Mouse (Mus musculus) forebrain, embryonic 12.5 days (tissue): ENCODE measurements around the gene Slc36a4. TPM values are rescaled to one million over a fixed set of nuclear protein-coding genes. Genes with fewer than 3 reads are reported as not detected.

Source experiments
- ATAC-seq: fragments of 200-750 bp; cut with Nextera tagmentation; 2 replicates; pipeline ENCODE4 v1.8.0; 2017; ENCODE audit warnings: moderate TSS enrichment; ENCODE audit not compliant: low FRiP score
- H3K27ac ChIP-seq: fragments of 300-500 bp; sonication (generic); 2 replicates; pipeline ENCODE4 v1.5.1; 2016; ENCODE audit warnings: mild to moderate bottlenecking
- H3K27me3 ChIP-seq: fragments of 300-500 bp; sonication (generic); 2 replicates; pipeline ENCODE4 v1.6.1; 2016; ENCODE audit warnings: mild to moderate bottlenecking
- H3K36me3 ChIP-seq: fragments of 300-500 bp; sonication (generic); replicated peaks from 2 replicates; pipeline ENCODE4 v1.6.1; 2016; ENCODE audit warnings: mild to moderate bottlenecking
- H3K4me1 ChIP-seq: fragments of 300-500 bp; sonication (generic); 2 replicates; pipeline ENCODE4 v1.6.1; 2016
- H3K4me2 ChIP-seq: fragments of 300-500 bp; sonication (generic); 2 replicates; pipeline ENCODE4 v1.6.1; 2016; ENCODE audit warnings: mild to moderate bottlenecking, moderate library complexity
- H3K4me3 ChIP-seq: fragments of 300-500 bp; sonication (generic); replicated peaks from 2 replicates; pipeline ENCODE4 v1.5.1; 2016; ENCODE audit warnings: mild to moderate bottlenecking
- H3K9ac ChIP-seq: fragments of 300-500 bp; sonication (generic); 2 replicates; pipeline ENCODE4 v1.6.1; 2016; ENCODE audit warnings: mild to moderate bottlenecking
- H3K9me3 ChIP-seq: fragments of 300-500 bp; sonication (generic); 2 replicates; pipeline ENCODE4 v1.6.1; 2016
- WGBS: fragments of 180-500 bp; shearing (Covaris S2); methylation state at CpG from one replicate; pipeline ENCODE4 v1.1.7; 2016; 5-methylcytosine and 5-hydroxymethylcytosine counted together
- polyA plus RNA-seq: library from polyadenylated mRNA; unstranded; fragments of >200 nt; fragmentation: Nextera tagmentation; extraction: Ambion mirVana; gene quantifications from 2 replicates; pipeline ENCODE4 v1.2.1, GENCODE M21; 2016

The Slc36a4 gene
- polyA plus RNA-seq, 1 experiment from 2014 or later = 22.3 TPM

DNA sequence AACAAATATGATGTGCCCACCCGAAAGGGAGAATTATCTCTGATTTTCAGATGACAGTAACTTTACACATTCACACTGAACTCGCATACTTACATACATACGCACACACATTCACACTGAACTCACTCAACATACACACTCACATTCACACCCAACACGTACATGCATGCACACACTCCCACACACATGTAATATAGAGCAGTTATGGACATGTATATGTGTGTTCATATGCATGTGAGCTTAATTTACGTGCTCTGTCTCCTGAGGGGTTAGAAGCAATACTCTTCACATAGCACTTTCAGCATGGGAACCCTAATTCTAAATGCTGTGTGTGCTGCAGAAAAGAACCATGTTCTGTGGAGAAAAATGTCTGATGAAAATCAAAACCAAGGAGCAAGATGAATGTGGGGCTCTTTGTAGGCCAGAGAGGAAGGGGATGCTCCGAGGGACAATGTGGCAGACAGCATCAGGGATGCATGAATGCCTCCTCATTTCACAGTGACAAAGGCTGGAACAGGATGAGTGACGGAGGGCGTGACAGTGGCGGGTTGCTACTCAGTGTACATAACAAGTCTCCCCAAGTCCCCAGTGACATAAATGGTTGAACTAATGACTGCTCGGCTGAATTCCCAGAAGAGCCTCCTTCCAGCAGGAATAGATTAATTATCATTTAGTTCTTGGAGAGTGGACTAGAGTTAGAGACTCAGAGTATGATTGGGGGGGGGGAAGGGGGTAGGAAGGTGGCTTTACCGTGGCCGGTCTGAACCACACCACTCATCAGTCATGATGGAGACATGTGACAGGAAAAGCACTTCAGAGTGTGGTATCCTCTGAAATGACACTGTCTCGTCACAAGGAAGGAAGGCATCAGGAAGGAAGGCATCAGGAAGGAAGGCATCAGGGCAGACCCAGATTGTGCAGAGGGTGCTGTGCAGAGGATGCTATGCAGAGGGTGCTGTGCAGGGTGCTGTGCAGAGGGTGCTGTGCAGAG is 22.5 kb downstream of the Slc36a4 start:
- no peak overlapping the region for H3K9ac ChIP-seq
- H3K36me3 ChIP-seq = peaks cover 52% of the 10 kb centered on the region
- H3K27me3 ChIP-seq = no peaks in the 10 kb centered on the region
- H3K9me3 ChIP-seq = no peaks in the 10 kb centered on the region
- no peak overlapping the region for H3K4me2 ChIP-seq
- ATAC-seq = peak; percentile 93
- peaks cover 12% of the 10 kb centered on the region for H3K4me1 ChIP-seq
- H3K27ac ChIP-seq = peak overlapping the region; percentile 80
- 53% methylated on average over 13 of the region's 13 CpGs for WGBS
- no peak overlapping the region for H3K4me3 ChIP-seq

DNA sequence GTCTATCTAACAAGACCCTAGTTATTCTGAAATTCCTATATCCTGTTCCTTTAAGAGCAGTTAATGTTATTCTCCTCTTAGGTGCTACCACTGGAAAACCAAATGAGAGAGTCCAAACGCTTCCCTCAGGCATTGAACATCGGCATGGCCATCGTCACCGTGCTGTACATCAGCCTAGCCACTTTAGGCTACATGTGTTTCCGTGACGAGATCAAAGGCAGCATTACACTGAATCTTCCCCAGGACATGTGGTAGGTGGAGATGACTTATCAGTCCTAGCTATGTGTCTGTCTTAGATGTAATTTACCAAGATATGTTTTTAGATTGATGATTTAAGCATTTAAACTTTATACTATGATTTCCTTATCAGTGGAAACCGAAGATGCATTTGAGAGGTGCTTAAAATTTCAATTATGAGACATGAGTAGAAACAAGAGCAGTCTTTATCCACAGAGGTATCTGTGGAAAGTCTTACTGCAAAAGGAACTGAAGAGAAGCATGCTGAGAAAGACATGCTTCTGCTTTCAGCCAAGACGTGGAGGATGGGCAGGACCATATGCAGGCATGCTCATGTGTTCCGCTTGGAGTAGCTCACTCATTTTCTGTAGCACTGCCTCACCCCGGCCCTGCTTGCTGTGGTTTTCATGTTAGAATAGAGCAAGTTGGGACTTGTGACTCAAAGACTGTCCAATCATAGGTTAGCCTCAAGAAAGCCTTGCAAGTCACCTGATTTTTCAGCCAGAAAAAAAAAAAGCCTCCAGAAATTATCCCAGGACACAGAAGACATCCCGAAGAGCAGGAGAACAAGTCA is 24.7 kb downstream of the Slc36a4 start:
- Histone ChIP-seq H3K4me1 (peaks cover 12% of the 10 kb centered on the region), H3K9ac (no peak overlapping the region), H3K27me3 (no peaks in the 10 kb centered on the region), H3K27ac (no peak overlapping the region), H3K4me2 (no peak overlapping the region), H3K4me3 (no peak overlapping the region), H3K36me3 (peaks cover 58% of the 10 kb centered on the region), H3K9me3 (no peaks in the 10 kb centered on the region)
- no peak for ATAC-seq
- 93% methylated on average over 11 of the region's 11 CpGs for WGBS

DNA sequence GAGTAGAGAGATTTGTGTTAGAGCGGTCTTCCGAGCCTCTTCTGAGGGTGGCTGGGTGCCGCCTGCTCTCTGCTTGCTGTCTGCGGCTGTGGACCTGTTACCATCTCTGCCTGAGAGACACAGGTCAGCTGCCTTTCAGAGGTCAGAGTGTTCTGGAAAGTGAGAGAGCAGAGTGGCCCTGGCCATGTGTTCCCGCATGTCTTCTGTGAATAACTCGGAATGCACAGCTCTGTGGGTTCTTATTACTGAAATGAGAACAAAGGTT is 25.3 kb downstream of the Slc36a4 start:
- Histone ChIP-seq H3K4me1 (peaks cover 12% of the 10 kb centered on the region), H3K9ac (no peak overlapping the region), H3K9me3 (no peaks in the 10 kb centered on the region), H3K4me2 (no peak overlapping the region), H3K27ac (no peak overlapping the region), H3K27me3 (no peaks in the 10 kb centered on the region), H3K36me3 (peaks cover 58% of the 10 kb centered on the region), H3K4me3 (no peak overlapping the region)
- 90% methylated on average over 6 of the region's 6 CpGs for WGBS
- ATAC-seq = no peak

DNA sequence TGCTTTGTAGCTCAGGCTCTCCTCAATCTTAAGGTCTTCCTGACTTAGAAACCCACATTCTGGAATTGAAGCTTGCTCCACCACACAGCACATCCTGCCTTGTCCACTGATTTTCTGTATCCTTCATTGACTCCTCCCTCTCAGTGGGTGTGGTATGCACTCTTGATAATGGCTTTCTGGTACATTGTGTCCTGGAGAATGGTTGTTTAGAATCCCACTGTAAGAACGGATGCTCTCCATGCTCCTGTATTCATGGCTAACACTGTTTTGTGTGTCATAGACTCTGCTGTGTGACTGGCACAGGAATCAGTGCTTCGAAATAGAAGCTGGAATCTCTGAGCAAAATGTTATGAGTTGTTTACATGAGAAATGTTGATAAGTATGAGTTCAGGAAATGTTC is 28.0 kb downstream of the Slc36a4 start:
- Histone ChIP-seq H3K4me2 (no peak overlapping the region), H3K4me3 (no peak overlapping the region), H3K27ac (no peak overlapping the region), H3K4me1 (peaks cover 3% of the 10 kb centered on the region), H3K36me3 (peaks cover 48% of the 10 kb centered on the region), H3K27me3 (no peaks in the 10 kb centered on the region), H3K9me3 (no peaks in the 10 kb centered on the region), H3K9ac (no peak overlapping the region)
- no peak for ATAC-seq
- 84% methylated on average over 2 of the region's 2 CpGs for WGBS

DNA sequence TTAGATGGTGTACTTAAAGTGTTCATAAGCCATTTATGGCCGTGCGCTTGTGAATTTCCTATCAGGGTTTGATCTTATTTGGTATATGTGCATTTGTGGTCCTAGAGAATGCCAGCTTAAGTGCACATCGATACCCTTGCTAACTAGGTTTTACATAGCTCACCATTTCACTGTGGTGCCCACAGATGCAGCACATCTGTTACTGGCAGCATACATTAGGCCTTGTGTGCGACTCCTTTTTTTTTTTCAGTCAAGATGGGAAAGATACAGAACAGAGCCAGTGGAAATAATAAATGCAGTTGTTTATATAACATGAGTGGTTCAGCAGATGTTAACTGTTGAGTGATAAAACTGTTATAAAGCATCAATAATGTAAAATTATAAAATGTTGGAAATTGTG is 31.9 kb downstream of the Slc36a4 start:
- Histone ChIP-seq H3K4me2 (no peak overlapping the region), H3K4me3 (no peak overlapping the region), H3K27ac (no peak overlapping the region), H3K27me3 (peaks cover 14% of the 10 kb centered on the region; the same call in 1 of the 2 replicates), H3K4me1 (peaks cover 6% of the 10 kb centered on the region), H3K36me3 (peaks cover 32% of the 10 kb centered on the region), H3K9ac (no peak overlapping the region), H3K9me3 (no peaks in the 10 kb centered on the region)
- 93% methylated on average over 4 of the region's 4 CpGs for WGBS
- ATAC-seq = no peak

DNA sequence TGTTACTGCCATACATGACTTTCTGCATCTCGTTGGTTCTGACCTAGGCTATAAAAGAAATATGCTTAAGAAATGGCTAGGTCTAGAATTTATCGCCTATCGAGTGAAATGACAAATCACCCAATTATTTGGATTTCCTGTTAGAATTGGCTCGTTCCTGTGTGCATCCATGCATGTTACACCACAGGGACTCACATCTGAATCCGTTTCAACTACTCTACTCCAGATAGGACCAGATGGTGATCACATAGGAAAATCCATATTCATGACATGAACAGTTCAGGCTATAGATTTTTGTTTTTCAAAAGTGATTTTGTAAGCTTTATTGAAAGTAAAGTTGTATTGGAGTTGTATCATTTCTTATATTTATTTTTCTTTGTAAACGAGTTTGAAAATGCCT is 32.4 kb downstream of the Slc36a4 start:
- no peak for ATAC-seq
- Histone ChIP-seq H3K4me2 (no peak overlapping the region), H3K9me3 (no peaks in the 10 kb centered on the region), H3K9ac (no peak overlapping the region), H3K27me3 (peaks cover 14% of the 10 kb centered on the region; the same call in 1 of the 2 replicates), H3K27ac (no peak overlapping the region), H3K4me1 (peaks cover 6% of the 10 kb centered on the region), H3K4me3 (no peak overlapping the region), H3K36me3 (peaks cover 29% of the 10 kb centered on the region)
- 68% methylated on average over 6 of the region's 6 CpGs for WGBS

DNA sequence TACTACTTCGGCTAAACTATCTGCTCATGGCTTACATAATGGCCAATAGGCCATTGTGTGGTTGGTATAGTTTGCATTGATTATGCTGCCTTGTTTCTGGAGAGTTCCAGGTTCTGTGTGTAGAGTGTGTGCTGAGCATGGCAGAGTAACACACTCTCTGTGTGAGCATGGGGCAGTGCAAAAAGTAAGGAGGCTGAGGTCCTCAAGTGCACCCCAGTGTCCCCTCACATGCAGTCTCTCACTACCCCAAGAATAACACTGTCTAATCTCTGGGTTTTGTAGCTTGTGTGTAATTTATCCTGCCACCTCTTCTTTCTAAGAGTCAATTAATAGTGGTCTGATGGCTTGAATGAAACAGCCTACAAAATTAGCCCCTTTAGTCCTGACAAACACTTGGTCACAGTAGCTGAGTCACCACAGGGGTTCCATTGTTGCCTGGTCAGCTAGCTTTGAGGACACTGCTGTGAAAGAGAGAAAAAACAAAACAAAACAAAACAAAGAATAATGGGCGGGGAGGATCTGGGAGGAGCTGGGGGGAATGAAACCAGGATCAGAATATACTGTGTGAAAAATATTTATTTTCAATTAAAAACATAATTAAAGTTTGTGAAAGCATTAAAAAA is 36.6 kb downstream of the Slc36a4 start:
- H3K27me3 ChIP-seq = peaks cover 14% of the 10 kb centered on the region; the same call in 1 of the 2 replicates

DNA sequence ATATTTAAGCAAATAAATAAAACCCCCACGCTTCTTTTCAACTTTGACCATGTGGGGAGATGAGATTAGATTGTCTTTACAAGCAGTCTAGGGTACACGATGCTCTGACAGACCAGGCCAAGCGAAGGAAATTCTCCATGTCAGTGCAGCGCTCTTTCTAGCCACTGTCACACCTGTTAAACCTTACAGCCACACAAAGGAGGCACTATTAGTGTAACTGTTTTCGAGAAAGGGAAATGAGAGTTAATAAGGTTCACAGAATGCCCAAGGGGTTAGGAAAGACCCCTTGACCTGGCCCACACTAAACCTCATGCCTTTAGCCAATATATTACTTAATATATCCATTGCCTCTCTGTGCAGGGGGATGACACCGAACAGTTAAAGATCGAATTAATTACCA is 37.1 kb downstream of the Slc36a4 start:
- no peaks in the 10 kb centered on the region for H3K36me3 ChIP-seq
- WGBS = 39% methylated on average over 7 of the region's 7 CpGs
- H3K4me1 ChIP-seq = peaks cover 6% of the 10 kb centered on the region
- 0 out of 2 replicates have a peak, but pooled peaks have one; percentile 52 for ATAC-seq
- no peak overlapping the region for H3K27ac ChIP-seq
- no peaks in the 10 kb centered on the region for H3K9me3 ChIP-seq
- H3K4me3 ChIP-seq = no peak overlapping the region
- no peak overlapping the region for H3K9ac ChIP-seq
- no peak overlapping the region for H3K4me2 ChIP-seq
- peaks cover 14% of the 10 kb centered on the region; the same call in 1 of the 2 replicates for H3K27me3 ChIP-seq

More for the DNA sequence above, 36.6 kb downstream of the Slc36a4 start:
- Histone ChIP-seq H3K27ac (no peak overlapping the region), H3K4me1 (peaks cover 6% of the 10 kb centered on the region), H3K9me3 (no peaks in the 10 kb centered on the region), H3K36me3 (no peaks in the 10 kb centered on the region), H3K9ac (no peak overlapping the region), H3K4me2 (no peak overlapping the region), H3K4me3 (no peak overlapping the region)
- ATAC-seq = peak; percentile 72; the same call in 1 of the 2 replicates
- 31% methylated on average over 2 of the region's 2 CpGs for WGBS

DNA sequence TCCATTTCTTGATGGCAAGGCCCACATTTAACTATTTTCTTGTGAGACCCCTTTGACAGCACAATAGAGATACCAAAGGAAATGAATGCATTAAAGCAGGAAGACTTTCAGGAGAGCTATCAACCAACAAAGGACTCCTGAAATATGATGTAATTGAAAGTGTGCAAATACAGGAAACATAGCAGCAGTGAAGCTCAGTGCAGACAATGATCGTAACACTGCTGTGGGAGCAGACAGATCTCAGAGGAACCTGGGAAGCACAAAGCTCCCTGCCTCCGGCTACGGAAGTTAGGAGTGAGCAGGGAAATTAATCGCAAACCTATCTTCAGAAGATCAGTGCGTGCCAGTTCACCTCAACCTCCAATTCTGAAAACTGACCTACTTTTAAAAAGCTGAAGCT is 38.8 kb downstream of the Slc36a4 start:
- no peaks in the 10 kb centered on the region for H3K36me3 ChIP-seq
- H3K27me3 ChIP-seq = peaks cover 14% of the 10 kb centered on the region; the same call in 1 of the 2 replicates
- no peak overlapping the region for H3K4me3 ChIP-seq
- no peak overlapping the region for H3K27ac ChIP-seq
- H3K4me1 ChIP-seq = peaks cover 6% of the 10 kb centered on the region
- ATAC-seq = no peak
- no peak overlapping the region for H3K4me2 ChIP-seq
- no peak overlapping the region for H3K9ac ChIP-seq
- H3K9me3 ChIP-seq = no peaks in the 10 kb centered on the region
- WGBS = 76% methylated on average over 5 of the region's 5 CpGs

DNA sequence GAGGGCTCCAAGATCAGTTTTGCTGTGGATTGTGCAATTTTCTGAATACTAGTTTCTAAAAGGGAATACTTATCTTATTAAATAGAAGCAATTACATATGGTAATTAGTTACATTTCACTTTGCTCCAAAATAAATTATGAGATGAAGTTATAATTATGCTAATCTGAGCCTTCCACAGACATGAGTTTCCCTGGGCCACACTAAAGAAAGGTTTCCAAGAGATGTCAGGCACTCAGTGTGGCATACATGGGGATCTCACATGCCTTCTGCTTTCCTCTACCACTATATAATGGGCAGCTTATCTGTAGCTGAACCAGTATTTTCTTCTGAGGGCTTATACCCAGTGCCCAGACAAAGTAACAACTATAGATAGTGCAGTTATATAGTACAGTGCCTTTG is 49.8 kb downstream of the Slc36a4 start:
- ATAC-seq = no peak
- no peaks in the 10 kb centered on the region for H3K4me1 ChIP-seq

DNA sequence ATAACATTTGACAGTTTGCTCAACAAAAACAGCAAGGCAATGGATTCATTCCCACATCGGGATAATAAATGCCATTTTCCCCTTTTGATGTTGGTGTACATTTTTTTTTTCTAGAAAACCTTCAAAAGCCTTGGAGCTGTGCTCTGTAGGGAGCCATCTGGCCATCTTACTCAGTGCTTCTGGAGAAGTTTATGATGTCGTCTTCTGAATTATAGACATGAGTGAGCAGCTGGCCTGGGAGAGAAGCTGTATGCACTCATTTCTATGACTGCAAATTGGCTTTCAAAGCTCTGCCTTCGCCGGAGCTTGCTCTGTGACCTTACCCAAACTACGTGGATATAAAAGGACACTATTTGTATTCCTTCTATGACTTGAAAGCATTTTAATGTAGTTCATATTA is 56.8 kb downstream of the Slc36a4 start:
- no peaks in the 10 kb centered on the region for H3K9me3 ChIP-seq
- no peak overlapping the region for H3K27ac ChIP-seq
- no peak overlapping the region for H3K9ac ChIP-seq
- H3K4me2 ChIP-seq = no peak overlapping the region
- no peak; the same call in 1 of the 2 replicates for ATAC-seq
- peaks cover 17% of the 10 kb centered on the region for H3K27me3 ChIP-seq
- no peak overlapping the region for H3K4me3 ChIP-seq
- no peaks in the 10 kb centered on the region for H3K36me3 ChIP-seq
- no peaks in the 10 kb centered on the region for H3K4me1 ChIP-seq
- 58% methylated on average over 5 of the region's 5 CpGs for WGBS

More for the DNA sequence above, 49.8 kb downstream of the Slc36a4 start:
- Histone ChIP-seq H3K4me3 (no peak overlapping the region), H3K27me3 (no peaks in the 10 kb centered on the region; the same call in 1 of the 2 replicates), H3K27ac (no peak overlapping the region), H3K9ac (no peak overlapping the region), H3K4me2 (no peak overlapping the region), H3K36me3 (no peaks in the 10 kb centered on the region), H3K9me3 (no peaks in the 10 kb centered on the region)

DNA sequence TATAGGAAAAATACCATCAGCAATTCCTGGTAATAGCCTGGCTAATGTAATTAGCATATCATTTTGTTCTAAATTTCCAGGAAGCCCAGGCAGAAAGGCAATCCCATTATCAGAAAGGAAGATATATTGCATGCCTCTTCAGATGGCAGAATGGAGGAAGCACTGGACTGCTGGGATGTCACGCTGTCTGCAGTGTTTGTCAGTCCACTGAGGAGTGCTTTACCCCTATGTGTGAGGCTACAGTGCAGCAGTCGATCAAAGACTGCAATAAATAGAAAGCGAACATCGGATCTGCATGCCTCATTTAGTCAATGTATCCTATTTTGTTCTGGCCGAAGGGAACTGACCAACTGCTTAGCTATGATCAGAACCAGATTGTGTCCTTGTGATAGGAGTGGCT is 57.3 kb downstream of the Slc36a4 start:
- Histone ChIP-seq H3K36me3 (no peaks in the 10 kb centered on the region), H3K4me3 (no peak overlapping the region), H3K4me2 (no peak overlapping the region), H3K27me3 (peaks cover 19% of the 10 kb centered on the region), H3K4me1 (no peaks in the 10 kb centered on the region), H3K9ac (no peak overlapping the region), H3K27ac (no peak overlapping the region), H3K9me3 (no peaks in the 10 kb centered on the region)
- 70% methylated on average over 5 of the region's 5 CpGs for WGBS
- ATAC-seq = peak; percentile 51; the same call in 1 of the 2 replicates
